Mouse (Mus musculus) intestine, postnatal 0 days (tissue): ENCODE data around the gene Gjd3. TPM values are rescaled to one million over a fixed set of nuclear protein-coding genes. Genes with fewer than 3 reads are reported as not detected.
A peak's percentile ranks its signal among the peaks of the same experiment; 100 is the strongest.

Experiments
- ATAC-seq: fragments of 200-750 bp; cut with Nextera tagmentation; 2 replicates; pipeline ENCODE4 v1.8.0; 2017; ENCODE audit warnings: mild to moderate bottlenecking, moderate TSS enrichment, moderate library complexity
- H3K27ac ChIP-seq: fragments of 300-500 bp; sonication (generic); 2 replicates; pipeline ENCODE4 v1.5.1; 2014; ENCODE audit warnings: mild to moderate bottlenecking, low read depth, low read length, moderate library complexity
- H3K27me3 ChIP-seq: fragments of 300-500 bp; sonication (generic); replicated peaks from 2 replicates; pipeline ENCODE4 v1.6.1; 2014; ENCODE audit warnings: low read length, mixed read lengths; ENCODE audit not compliant: control insufficient read depth, insufficient read depth
- H3K36me3 ChIP-seq: fragments of 300-500 bp; sonication (generic); 2 replicates; pipeline ENCODE4 v1.6.1; 2014; ENCODE audit warnings: mild to moderate bottlenecking, moderate library complexity; ENCODE audit not compliant: control insufficient read depth, insufficient read depth
- H3K4me1 ChIP-seq: fragments of 300-500 bp; sonication (generic); replicated peaks from 2 replicates; pipeline ENCODE4 v1.6.1; 2014; ENCODE audit warnings: antibody characterized with exemption, low read length, mixed read lengths; ENCODE audit not compliant: control insufficient read depth, insufficient read depth
- H3K4me2 ChIP-seq: fragments of 300-500 bp; sonication (generic); replicated peaks from 2 replicates; pipeline ENCODE4 v1.6.1; 2014; ENCODE audit warnings: low read depth, mild to moderate bottlenecking, moderate library complexity
- H3K4me3 ChIP-seq: fragments of 300-500 bp; sonication (generic); 2 replicates; pipeline ENCODE4 v1.5.1; 2014; ENCODE audit warnings: low read depth, low read length
- H3K9ac ChIP-seq: fragments of 300-500 bp; sonication (generic); 2 replicates; pipeline ENCODE4 v1.6.1; 2014; ENCODE audit warnings: mild to moderate bottlenecking, low read depth, low read length
- H3K9me3 ChIP-seq: fragments of 300-500 bp; sonication (generic); 2 replicates; pipeline ENCODE4 v1.6.1; 2016; ENCODE audit warnings: mixed run types; ENCODE audit not compliant: control insufficient read depth
- CTCF ChIP-seq: sonication (generic); IDR thresholded peaks from 2 replicates; pipeline ENCODE4 v1.5.1; 2016; ENCODE audit warnings: low read depth, mild to moderate bottlenecking, control low read depth, antibody characterized with exemption, moderate library complexity
- WGBS: fragments of 180-500 bp; shearing (Covaris S2); extraction: QIAGEN DNeasy Blood & Tissue Kit; methylation state at CpG from one replicate; pipeline ENCODE4 v1.1.7; 2014; 5-methylcytosine and 5-hydroxymethylcytosine counted together
- polyA plus RNA-seq: library from polyadenylated mRNA; unstranded; fragments of >200 nt; fragmentation: Nextera tagmentation; extraction: Ambion mirVana; gene quantifications from 2 replicates; pipeline ENCODE4 v1.2.1, GENCODE M21; 2015

Gene Gjd3
- polyA plus RNA-seq, 1 experiment from 2014 or later: 0.80 TPM

DNA sequence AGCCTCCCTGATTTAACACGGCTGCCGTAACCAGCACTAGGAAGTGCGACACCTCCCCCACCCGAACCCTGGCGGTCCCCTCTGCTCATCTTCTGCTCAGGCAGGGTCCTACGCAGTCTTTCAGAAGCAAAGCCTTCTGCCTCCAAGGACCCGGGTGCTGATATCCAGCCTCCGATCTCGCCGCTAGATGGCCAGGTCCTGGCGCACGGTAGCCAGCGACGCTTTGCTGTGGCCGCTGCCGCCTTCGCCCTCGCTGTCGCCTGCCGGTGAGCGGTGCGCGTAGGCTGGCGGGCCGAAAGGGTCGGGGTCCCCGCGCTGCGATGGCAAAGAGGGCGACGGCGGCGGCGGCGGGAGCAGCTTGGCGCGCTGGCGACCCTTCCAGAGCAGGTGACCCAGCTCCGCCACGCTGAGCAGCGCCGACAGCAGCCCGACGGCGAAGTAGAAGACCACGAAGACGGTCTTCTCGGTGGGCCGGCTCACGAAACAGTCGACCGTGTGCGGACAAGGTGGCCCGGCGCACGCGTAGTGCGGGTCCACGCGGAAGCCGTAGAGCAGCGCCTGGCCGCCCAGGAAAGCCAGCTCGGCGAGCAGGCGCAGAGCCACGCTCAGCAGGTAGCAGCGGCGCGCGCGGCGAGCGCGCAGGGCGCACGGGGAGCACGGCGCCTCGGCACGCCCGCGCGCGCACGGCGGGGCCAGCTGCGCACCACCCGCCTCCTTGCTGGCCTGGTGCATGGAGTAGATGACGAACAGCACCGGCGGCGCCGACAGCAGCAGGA lies 631 bp downstream of the Gjd3 start:
- peak; percentile 76 for TF ChIP-seq CTCF
- peak overlapping the region; percentile 61 for H3K4me3 ChIP-seq
- peak; percentile 74 for ATAC-seq
- peaks cover 8% of the 10 kb centered on the region for H3K27me3 ChIP-seq
- no peak overlapping the region for H3K27ac ChIP-seq
- peak overlapping the region; percentile 99 for H3K4me2 ChIP-seq
- H3K4me1 ChIP-seq: no peaks in the 10 kb centered on the region
- WGBS: under 1% methylated on average over 94 of the region's 94 CpGs
- H3K36me3 ChIP-seq: no peaks in the 10 kb centered on the region
- H3K9ac ChIP-seq: peak overlapping the region; percentile 45
- no peaks in the 10 kb centered on the region for H3K9me3 ChIP-seq

DNA sequence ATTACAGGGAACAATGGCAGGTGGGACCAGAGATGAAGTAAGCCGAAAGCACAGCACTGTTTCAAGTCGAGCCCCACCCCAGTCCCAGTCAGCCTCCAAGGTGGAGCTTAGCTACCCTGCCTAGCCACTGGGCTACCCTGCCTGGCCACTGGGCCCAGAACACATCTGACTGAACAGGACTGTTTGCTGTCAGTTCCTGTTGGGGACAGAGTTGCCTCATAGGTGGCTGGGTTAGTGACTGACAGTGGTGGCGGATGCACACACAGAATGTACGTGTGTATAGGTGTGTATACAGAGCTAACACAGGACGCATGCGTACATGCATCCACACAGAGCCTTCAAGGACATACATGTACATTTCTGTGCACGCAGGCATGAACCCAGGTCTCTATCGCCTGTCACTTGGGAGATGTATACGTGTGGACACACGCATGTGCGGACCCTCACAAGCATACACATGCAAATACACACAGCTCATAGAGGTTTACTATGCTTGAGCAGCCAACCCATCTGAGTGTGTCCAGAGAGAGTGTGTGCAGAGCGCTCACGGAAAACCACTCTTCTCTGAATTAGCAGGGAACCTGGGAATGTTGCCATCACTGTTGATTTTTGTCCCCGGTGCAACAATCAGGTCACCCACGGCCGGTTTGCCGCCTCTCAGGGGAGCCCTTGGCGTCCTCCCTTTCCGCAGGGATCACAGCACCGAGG lies 1.4 kb downstream of the Gjd3 start:
- peaks cover 8% of the 10 kb centered on the region for H3K27me3 ChIP-seq
- H3K9me3 ChIP-seq: no peaks in the 10 kb centered on the region
- ATAC-seq: 0 out of 2 replicates have a peak, but pooled peaks have one; percentile 18
- no peaks in the 10 kb centered on the region for H3K36me3 ChIP-seq
- H3K27ac ChIP-seq: no peak overlapping the region
- no peaks in the 10 kb centered on the region for H3K4me1 ChIP-seq
- H3K9ac ChIP-seq: peak overlapping the region; percentile 45; the same call in 1 of the 2 replicates
- peak overlapping the region; percentile 61 for H3K4me3 ChIP-seq
- WGBS: 32% methylated on average over 20 of the region's 20 CpGs
- peak overlapping the region; percentile 99 for H3K4me2 ChIP-seq
- TF ChIP-seq CTCF: no peak

- peaks cover 9% of the 10 kb centered on the region; the same call in 1 of the 2 replicates for H3K36me3 ChIP-seq
- TF ChIP-seq CTCF: no peak
- H3K27me3 ChIP-seq: peaks cover 8% of the 10 kb centered on the region
- H3K4me3 ChIP-seq: no peak overlapping the region
- no peak for ATAC-seq
- H3K9me3 ChIP-seq: no peaks in the 10 kb centered on the region
- no peak overlapping the region for H3K27ac ChIP-seq
- 76% methylated on average over 4 of the region's 5 CpGs for WGBS
- no peak overlapping the region for H3K4me2 ChIP-seq
- H3K4me1 ChIP-seq: no peaks in the 10 kb centered on the region
- H3K9ac ChIP-seq: no peak overlapping the region
These were observed 3.5 kb downstream of the Gjd3 start for GRCm38 (mm10) chr11:98979356-98979755.

- Histone ChIP-seq H3K9ac (no peak overlapping the region), H3K4me1 (no peaks in the 10 kb centered on the region), H3K9me3 (no peaks in the 10 kb centered on the region), H3K36me3 (peaks cover 15% of the 10 kb centered on the region; the same call in 1 of the 2 replicates), H3K27me3 (peaks cover 8% of the 10 kb centered on the region), H3K4me3 (no peak overlapping the region), H3K4me2 (no peak overlapping the region), H3K27ac (no peak overlapping the region)
- ATAC-seq: no peak
- WGBS: 59% methylated on average over 15 of the region's 15 CpGs
- no peak for TF ChIP-seq CTCF
These were observed 4.2 kb downstream of the Gjd3 start for GRCm38 (mm10) chr11:98978526-98979148.

DNA sequence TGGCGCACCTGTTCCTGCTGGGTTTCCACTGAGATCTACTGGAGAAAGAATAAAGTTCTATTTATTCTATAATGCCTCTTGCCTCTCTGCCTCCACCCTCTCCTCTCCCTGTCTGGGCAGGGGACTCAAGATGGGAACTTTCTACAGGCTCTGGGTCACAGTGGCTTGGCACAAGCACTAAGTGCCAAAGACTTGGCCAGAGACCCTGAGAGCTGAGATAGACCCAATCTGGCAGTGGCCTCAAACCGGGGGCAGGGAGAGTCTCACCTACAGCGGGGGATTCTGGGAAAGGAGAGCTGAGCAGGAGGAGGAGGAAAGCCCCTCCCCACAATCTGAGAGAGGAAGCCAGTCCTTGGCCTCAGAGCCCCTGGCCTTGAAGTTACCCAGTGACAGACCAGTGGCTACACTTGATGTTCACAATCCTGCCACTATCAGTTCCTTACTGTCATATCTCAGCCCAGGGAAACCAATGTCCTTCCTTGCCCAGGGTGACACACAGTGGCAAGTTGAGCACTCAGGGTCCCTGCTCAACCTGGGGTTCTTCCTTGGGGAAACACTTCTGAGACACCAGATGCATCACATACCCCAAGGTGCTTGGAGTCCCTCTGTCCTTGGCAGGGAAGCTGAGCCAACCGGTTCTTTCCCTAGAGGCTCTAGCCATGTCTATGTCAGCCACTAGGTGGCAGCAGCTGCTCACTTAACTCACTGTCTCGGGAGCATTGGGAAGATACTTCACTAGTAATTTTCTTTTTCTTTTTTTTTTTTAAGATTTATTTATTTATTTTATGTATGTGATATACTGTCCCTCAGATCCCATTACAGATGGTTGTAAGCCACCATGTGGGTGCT lies 7.7 kb downstream of the Gjd3 start:
- peaks cover 47% of the 10 kb centered on the region for H3K36me3 ChIP-seq
- 53% methylated on average over 5 of the region's 5 CpGs for WGBS
- H3K4me1 ChIP-seq: no peaks in the 10 kb centered on the region

More for the DNA sequence above, 7.7 kb downstream of the Gjd3 start:
- Histone ChIP-seq H3K27ac (no peak overlapping the region), H3K4me3 (no peak overlapping the region), H3K27me3 (no peaks in the 10 kb centered on the region), H3K9me3 (no peaks in the 10 kb centered on the region), H3K4me2 (no peak overlapping the region), H3K9ac (no peak overlapping the region)
- ATAC-seq: 0 out of 2 replicates have a peak, but pooled peaks have one; percentile 24
- TF ChIP-seq CTCF: peak; percentile 83
